Mouse (Mus musculus): Measurements from ENCODE around the gene Rcan2.

DNA sequence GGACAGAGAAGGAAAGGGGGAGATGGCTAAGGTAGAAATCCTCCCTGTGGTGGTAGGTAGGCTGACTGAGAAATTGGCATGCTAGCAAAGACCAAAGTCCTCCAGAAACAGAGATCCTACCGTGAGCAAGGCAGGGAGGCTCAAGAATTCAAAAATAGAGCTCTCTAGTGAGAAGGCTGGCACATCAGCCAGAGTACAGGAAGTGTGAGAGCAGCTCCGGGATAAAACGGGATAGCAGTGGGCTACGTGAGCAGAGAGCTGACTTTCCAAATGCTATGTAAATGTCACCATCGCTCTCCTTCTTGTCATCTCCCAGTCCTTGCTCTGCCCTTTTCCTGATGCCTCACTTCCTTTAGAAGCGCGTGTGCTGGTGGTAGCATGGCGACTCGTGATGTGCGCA is 168.8 kb downstream of the Rcan2 start:
- TF ChIP-seq CTCF (IDR thresholded peaks at IDR 0.05; ENCODE audit: extremely low read depth, insufficient read length, insufficient replicate concordance, low read depth, low read length) (no peak), POLR2A (IDR thresholded peaks at IDR 0.05; ENCODE audit: low read depth, low read length) (no peak)
